In the genomic region with DNA sequence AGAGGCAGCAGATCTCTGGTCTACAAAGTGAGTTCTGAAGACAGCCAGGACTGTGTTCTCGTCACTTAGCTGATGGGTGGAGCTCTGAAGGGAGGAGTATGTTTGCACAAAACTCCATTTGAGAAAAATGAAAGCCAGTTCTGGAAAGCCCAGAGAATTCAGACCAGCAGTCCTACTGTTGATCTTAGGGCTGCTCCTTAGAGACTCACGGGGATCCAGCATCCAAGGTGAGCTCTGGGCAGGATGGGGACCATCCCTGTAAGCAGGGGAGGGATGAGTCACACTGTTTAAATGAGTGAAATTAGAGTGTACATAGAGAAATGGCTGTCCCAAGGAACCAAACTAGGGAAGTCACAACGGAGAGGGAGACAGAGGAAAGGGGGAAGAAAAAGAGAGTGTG, we compare ENCODE assay signal across 8 mouse cellular contexts. TPM values are rescaled to one million over a fixed set of nuclear protein-coding genes. Genes with fewer than 3 reads are reported as not detected.
DNase-seq lines count a peak whose midpoint lies in the region; ATAC-seq lines count a peak whose summit lies in the region.

Gene Mill2 (plus strand): TSS at position 102 of the 400 bp plus-strand sequence.

- WGBS in embryonic facial prominence, embryonic 12.5 days: 17% methylated on average over 3 of the region's 3 CpGs
- 13% methylated on average over 3 of the region's 3 CpGs for WGBS in liver, embryonic 13.5 days (ENCODE audit: insufficient replicate concordance)
- 32% methylated on average over 3 of the region's 3 CpGs for WGBS in neural tube, embryonic 13.5 days

- H3K9me3 ChIP-seq in embryonic facial prominence, embryonic 12.5 days: no peaks in the 10 kb centered on the region
- no peaks in the 10 kb centered on the region for H3K9me3 ChIP-seq in liver, embryonic 13.5 days (replicated peaks)
- H3K9me3 ChIP-seq in neural tube, embryonic 13.5 days: no peaks in the 10 kb centered on the region

- peaks cover 8% of the 10 kb centered on the region; the same call in 1 of the 2 replicates for H3K4me1 ChIP-seq in embryonic facial prominence, embryonic 12.5 days
- H3K4me1 ChIP-seq in liver, embryonic 13.5 days (replicated peaks): peaks cover 14% of the 10 kb centered on the region; the same call in 1 of the 2 replicates
- peaks cover 6% of the 10 kb centered on the region for H3K4me1 ChIP-seq in neural tube, embryonic 13.5 days (replicated peaks)

- peak within 1 kb of the TSS; percentile 30 for H3K4me3 ChIP-seq in embryonic facial prominence, embryonic 12.5 days
- peak within 1 kb of the TSS; percentile 39 for H3K4me3 ChIP-seq in liver, embryonic 13.5 days (replicated peaks)
- H3K4me3 ChIP-seq in neural tube, embryonic 13.5 days: peak within 1 kb of the TSS; percentile 36

- H3K9ac ChIP-seq in embryonic facial prominence, embryonic 12.5 days: peak within 1 kb of the TSS; percentile 42; the same call in 1 of the 2 replicates
- peak within 1 kb of the TSS; percentile 26; the same call in 1 of the 2 replicates for H3K9ac ChIP-seq in liver, embryonic 13.5 days
- H3K9ac ChIP-seq in neural tube, embryonic 13.5 days: peak within 1 kb of the TSS; percentile 57

- ATAC-seq in embryonic facial prominence, embryonic 12.5 days (ENCODE audit: insufficient number of reproducible peaks, insufficient read depth, low FRiP score, low TSS enrichment): 0 out of 2 replicates have a peak, but pooled peaks have one; percentile 24
- ATAC-seq in liver, embryonic 13.5 days (ENCODE audit: low read depth): no peak
- peak; percentile 47; the same call in 1 of the 2 replicates for ATAC-seq in neural tube, embryonic 13.5 days (ENCODE audit: low read depth)

- H3K27ac ChIP-seq in embryonic facial prominence, embryonic 12.5 days: peak within 1 kb of the TSS; percentile 77
- no peak within 1 kb of the TSS for H3K27ac ChIP-seq in liver, embryonic 13.5 days
- peak within 1 kb of the TSS; percentile 54 for H3K27ac ChIP-seq in neural tube, embryonic 13.5 days (replicated peaks)

- no peaks in the 10 kb centered on the region for H3K27me3 ChIP-seq in embryonic facial prominence, embryonic 12.5 days
- no peaks in the 10 kb centered on the region for H3K27me3 ChIP-seq in liver, embryonic 13.5 days
- no peaks in the 10 kb centered on the region for H3K27me3 ChIP-seq in neural tube, embryonic 13.5 days

- H3K36me3 ChIP-seq in embryonic facial prominence, embryonic 12.5 days: no peaks in the 10 kb centered on the region
- no peaks in the 10 kb centered on the region for H3K36me3 ChIP-seq in liver, embryonic 13.5 days
- H3K36me3 ChIP-seq in neural tube, embryonic 13.5 days: no peaks in the 10 kb centered on the region

- DNase-seq in kidney, adult 9 months: peak; percentile 13
- no peak for DNase-seq in kidney, adult 8-10 months
- DNase-seq in heart, postnatal 4 days: peak; percentile 11
- no peak for DNase-seq in liver, embryonic 13.5 days
- no peak for DNase-seq in right cerebral cortex, postnatal 4 days
- no peak for DNase-seq in left cerebral cortex, adult 18-20 months (ENCODE audit: low spot score in 2 of 2)

- peak within 1 kb of the TSS; percentile 53 for H3K4me2 ChIP-seq in embryonic facial prominence, embryonic 12.5 days (replicated peaks)
- peak within 1 kb of the TSS; percentile 55 for H3K4me2 ChIP-seq in liver, embryonic 13.5 days
- H3K4me2 ChIP-seq in neural tube, embryonic 13.5 days: peak within 1 kb of the TSS; percentile 62

RNA-seq across cellular contexts. Expression of gene Mill2, which starts in this region (rescaled TPM):
- polyA plus RNA-seq in embryonic facial prominence, embryonic 12.5 days (2016; fragmentation: Nextera tagmentation; extraction: Ambion mirVana): 0.12 and 0.28 TPM in 2 replicates
- total RNA-seq in heart, postnatal 4 days (2021): 1 to 10 TPM; 2.8 to 3.5 TPM
- polyA plus RNA-seq in liver, embryonic 13.5 days (2015; fragmentation: Nextera tagmentation; extraction: Ambion mirVana): 0.08 and 0.20 TPM in 2 replicates
- polyA plus RNA-seq in neural tube, embryonic 13.5 days (2015; fragmentation: Nextera tagmentation; extraction: Ambion mirVana): 0.17 and 0.59 TPM in 2 replicates
- 1 to 10 TPM; 2.3 to 3.0 TPM for total RNA-seq in left cerebral cortex, adult 18-20 months (2021)

Comparison
In these comparisons a context has a peak if more than half of its experiments do, and no peak if none do; other contexts are left out.
1. DNase-seq: peak in kidney, adult 9 months (single experiment) and heart, postnatal 4 days (single experiment); none in kidney, adult 8-10 months (0 of 2), liver, embryonic 13.5 days (single experiment), right cerebral cortex, postnatal 4 days (single experiment) and left cerebral cortex, adult 18-20 months (0 of 2).
2. Peak in ATAC-seq, H3K4me3 ChIP-seq, H3K27ac ChIP-seq, H3K9ac ChIP-seq and H3K4me2 ChIP-seq in embryonic facial prominence, embryonic 12.5 days; RNA of the gene not detected or under 1 TPM.
3. Peak in ATAC-seq, H3K4me3 ChIP-seq, H3K27ac ChIP-seq, H3K9ac ChIP-seq and H3K4me2 ChIP-seq in neural tube, embryonic 13.5 days; RNA of the gene not detected or under 1 TPM.
4. Peak in every context shown above with its lines, with median percentiles within 50 percentile points of each other: H3K4me2 ChIP-seq, H3K4me3 ChIP-seq and H3K9ac ChIP-seq.